Mouse (Mus musculus): ENCODE measurements around the gene Gm6993. TPM values are rescaled to one million over a fixed set of nuclear protein-coding genes. Genes with fewer than 3 reads are reported as not detected.

The Gm6993 gene
- polyA plus RNA-seq, 1 experiment from 2014 or later: not detected

DNA sequence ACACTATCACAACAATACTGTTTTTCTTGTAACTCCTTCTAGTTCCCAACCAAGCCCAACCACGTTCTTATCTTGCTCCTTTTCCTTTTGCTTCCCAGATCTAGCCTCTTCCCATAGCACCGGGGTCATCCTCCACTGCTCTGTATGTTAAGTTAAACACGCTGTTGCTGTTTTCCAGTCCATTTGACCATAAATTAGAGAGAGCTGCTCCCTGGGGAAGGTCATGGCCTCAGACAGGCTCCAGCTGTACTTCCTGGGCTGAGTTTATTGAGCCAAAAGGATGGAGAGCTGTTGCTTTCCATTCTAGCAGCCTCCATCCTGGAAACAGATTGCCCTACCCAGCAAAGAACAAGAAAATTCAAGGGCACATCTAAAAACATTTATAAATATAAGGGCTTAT, 7.6 kb downstream of the Gm6993 start:
- H3K36me3 ChIP-seq (ENCODE audit: control insufficient read depth, insufficient read depth, low read length): no peaks in the 10 kb centered on the region
- no peak overlapping the region for H3K9ac ChIP-seq (replicated peaks; ENCODE audit: low read depth, low read length)
- H3K27me3 ChIP-seq (ENCODE audit: control insufficient read depth, insufficient read depth, low read length): no peaks in the 10 kb centered on the region
- H3K4me2 ChIP-seq (ENCODE audit: low read depth, low read length): no peak overlapping the region
- no peak overlapping the region for H3K4me3 ChIP-seq (ENCODE audit: low read depth, low read length)
- no peaks in the 10 kb centered on the region for H3K4me1 ChIP-seq (ENCODE audit: control insufficient read depth, insufficient read depth, low read length)
- ATAC-seq (ENCODE audit: low read depth): no peak
- WGBS: 27% methylated on average over 3 of the region's 3 CpGs
- no peaks in the 10 kb centered on the region for H3K9me3 ChIP-seq (ENCODE audit: control insufficient read depth, low read length)
- no peak overlapping the region for H3K27ac ChIP-seq (ENCODE audit: low read depth, low read length)

DNA sequence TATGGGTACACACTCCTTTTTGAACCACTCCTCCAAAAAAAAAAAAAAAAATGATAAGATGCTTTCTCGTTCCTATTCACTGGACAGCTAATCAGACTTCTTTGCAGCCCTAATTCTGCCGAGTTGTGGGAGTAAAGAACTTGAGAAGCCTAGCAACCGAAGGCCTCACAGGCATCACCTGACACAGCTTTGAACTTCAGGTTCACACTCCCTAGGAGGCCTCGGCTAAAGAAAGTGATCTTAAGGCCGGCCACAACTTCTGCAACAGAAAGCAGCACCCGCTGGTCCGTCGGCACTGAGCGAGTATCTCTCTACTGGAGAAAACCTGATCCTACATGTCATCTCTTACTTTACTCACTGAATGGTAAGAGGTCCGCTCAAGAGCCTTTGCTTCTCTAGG, 8.1 kb downstream of the Gm6993 start:
- Histone ChIP-seq H3K4me3 (ENCODE audit: low read depth, low read length) (no peak overlapping the region), H3K36me3 (ENCODE audit: control insufficient read depth, insufficient read depth, low read length) (no peaks in the 10 kb centered on the region), H3K4me2 (ENCODE audit: low read depth, low read length) (no peak overlapping the region), H3K9me3 (ENCODE audit: control insufficient read depth, low read length) (no peaks in the 10 kb centered on the region), H3K27ac (ENCODE audit: low read depth, low read length) (no peak overlapping the region), H3K4me1 (ENCODE audit: control insufficient read depth, insufficient read depth, low read length) (no peaks in the 10 kb centered on the region), H3K27me3 (ENCODE audit: control insufficient read depth, insufficient read depth, low read length) (no peaks in the 10 kb centered on the region), H3K9ac (replicated peaks; ENCODE audit: low read depth, low read length) (no peak overlapping the region)
- ATAC-seq (ENCODE audit: low read depth): no peak
- WGBS: 48% methylated on average over 10 of the region's 10 CpGs

DNA sequence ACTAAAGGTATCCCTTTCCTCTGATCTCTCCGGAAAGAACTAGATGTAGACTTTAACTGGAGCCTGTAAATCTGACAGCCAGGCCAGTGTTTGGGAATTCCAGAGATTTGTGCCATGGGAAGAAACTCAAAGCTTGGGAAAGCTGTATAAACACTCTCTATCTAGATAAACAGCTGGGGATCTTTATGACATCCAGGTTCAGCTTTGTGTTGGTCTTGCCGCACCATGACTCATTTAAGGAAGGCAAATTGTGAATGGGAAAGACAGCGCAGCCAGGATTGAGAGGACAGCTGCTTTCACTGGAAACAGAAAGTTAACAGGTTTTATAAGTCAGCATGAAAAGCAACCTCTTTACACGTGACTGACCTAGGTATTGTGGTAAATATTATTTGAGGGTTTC, 11.7 kb downstream of the Gm6993 start:
- Histone ChIP-seq H3K4me2 (ENCODE audit: low read depth, low read length) (no peak overlapping the region), H3K9ac (replicated peaks; ENCODE audit: low read depth, low read length) (no peak overlapping the region), H3K36me3 (ENCODE audit: control insufficient read depth, insufficient read depth, low read length) (no peaks in the 10 kb centered on the region), H3K27me3 (ENCODE audit: control insufficient read depth, insufficient read depth, low read length) (no peaks in the 10 kb centered on the region), H3K4me3 (ENCODE audit: low read depth, low read length) (no peak overlapping the region), H3K4me1 (ENCODE audit: control insufficient read depth, insufficient read depth, low read length) (no peaks in the 10 kb centered on the region), H3K27ac (ENCODE audit: low read depth, low read length) (no peak overlapping the region), H3K9me3 (ENCODE audit: control insufficient read depth, low read length) (no peaks in the 10 kb centered on the region)
- no peak for ATAC-seq (ENCODE audit: low read depth)
- 64% methylated on average over 4 of the region's 4 CpGs for WGBS

DNA sequence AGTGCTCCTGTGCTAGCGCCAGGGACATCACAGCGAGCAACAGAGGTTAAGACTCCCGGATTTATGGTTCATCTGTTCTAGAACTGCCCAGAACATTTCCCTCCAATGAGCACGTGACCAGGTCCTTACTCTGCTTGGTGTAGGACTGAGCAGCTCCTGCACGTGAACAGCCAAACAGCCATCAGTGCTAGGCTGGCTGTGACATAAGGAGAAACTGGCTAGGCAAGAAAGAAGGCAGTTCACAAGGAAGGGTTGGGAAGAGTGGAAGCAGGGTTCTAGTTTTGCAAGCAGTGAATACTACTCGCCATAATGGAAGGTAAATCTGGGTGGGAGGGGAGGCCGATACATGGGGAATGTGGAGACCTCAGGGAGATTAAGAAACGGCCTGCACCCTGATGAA, 14.4 kb downstream of the Gm6993 start:
- Histone ChIP-seq H3K4me3 (ENCODE audit: low read depth, low read length) (no peak overlapping the region), H3K27ac (ENCODE audit: low read depth, low read length) (no peak overlapping the region), H3K4me1 (ENCODE audit: control insufficient read depth, insufficient read depth, low read length) (no peaks in the 10 kb centered on the region), H3K4me2 (ENCODE audit: low read depth, low read length) (no peak overlapping the region), H3K9ac (replicated peaks; ENCODE audit: low read depth, low read length) (no peak overlapping the region), H3K9me3 (ENCODE audit: control insufficient read depth, low read length) (no peaks in the 10 kb centered on the region), H3K36me3 (ENCODE audit: control insufficient read depth, insufficient read depth, low read length) (no peaks in the 10 kb centered on the region), H3K27me3 (ENCODE audit: control insufficient read depth, insufficient read depth, low read length) (no peaks in the 10 kb centered on the region)
- WGBS: 86% methylated on average over 8 of the region's 8 CpGs
- ATAC-seq (ENCODE audit: low read depth): no peak

DNA sequence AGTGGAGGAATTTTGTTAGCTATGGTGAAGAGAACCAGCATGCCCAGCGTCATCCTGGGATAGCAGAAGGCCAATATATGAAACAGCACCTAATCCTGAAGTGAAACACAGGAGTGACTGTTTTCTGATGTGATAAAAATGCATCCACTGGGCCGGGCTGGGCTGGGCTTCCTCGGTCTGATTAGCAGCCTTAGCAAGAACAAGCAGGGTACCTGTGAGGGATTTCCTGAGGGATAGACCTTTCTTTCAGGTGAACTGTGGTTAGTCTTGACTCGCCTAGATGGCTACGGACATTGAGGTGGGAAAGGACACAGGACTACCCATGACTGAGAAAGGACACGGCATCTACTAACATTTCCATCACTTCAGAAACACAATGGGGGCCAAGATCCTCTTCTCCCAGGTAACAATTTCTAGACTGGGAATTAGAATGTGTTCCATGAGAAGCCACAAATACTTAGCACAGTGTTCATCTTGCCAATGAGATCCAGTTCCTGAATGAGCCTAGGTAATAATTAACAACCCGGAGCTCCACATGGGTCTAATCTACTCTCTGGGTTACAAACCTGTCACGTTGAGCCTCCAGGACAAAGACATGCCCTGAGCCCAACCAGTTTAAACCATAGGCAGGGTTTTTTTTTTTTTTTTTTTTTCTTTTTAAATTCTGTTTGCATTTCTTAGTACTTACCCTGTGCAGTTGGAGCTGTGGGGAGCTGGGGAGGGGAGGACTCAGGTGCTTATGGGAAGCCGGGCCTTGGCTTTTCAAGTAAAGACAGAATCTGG, 15.7 kb downstream of the Gm6993 start:
- Histone ChIP-seq H3K4me1 (ENCODE audit: control insufficient read depth, insufficient read depth, low read length) (no peaks in the 10 kb centered on the region), H3K4me2 (ENCODE audit: low read depth, low read length) (no peak overlapping the region), H3K27me3 (ENCODE audit: control insufficient read depth, insufficient read depth, low read length) (no peaks in the 10 kb centered on the region), H3K36me3 (ENCODE audit: control insufficient read depth, insufficient read depth, low read length) (no peaks in the 10 kb centered on the region), H3K9ac (replicated peaks; ENCODE audit: low read depth, low read length) (no peak overlapping the region), H3K27ac (ENCODE audit: low read depth, low read length) (no peak overlapping the region), H3K9me3 (ENCODE audit: control insufficient read depth, low read length) (no peaks in the 10 kb centered on the region), H3K4me3 (ENCODE audit: low read depth, low read length) (no peak overlapping the region)
- no peak for ATAC-seq (ENCODE audit: low read depth)
- 76% methylated on average over 9 of the region's 9 CpGs for WGBS

DNA sequence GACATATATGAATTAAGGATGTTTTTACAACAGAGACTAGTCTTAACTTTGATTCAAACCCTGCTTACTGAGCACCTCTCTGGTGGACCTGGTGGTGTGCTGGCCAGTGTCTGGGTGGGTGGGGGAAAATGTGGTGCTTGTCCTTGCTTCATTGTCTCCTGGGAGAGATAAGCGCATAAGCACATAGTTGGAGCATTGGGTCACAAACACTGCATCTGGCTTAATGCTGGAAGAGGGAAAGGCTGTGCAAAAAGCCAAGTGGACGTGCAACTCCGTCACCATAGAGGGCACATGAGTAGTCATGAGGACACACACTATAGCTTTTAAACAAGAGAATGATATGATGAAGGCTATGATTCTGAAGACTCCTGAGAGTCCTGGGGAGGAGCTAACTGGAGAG, 21.3 kb downstream of the Gm6993 start:
- Histone ChIP-seq H3K4me3 (ENCODE audit: low read depth, low read length) (no peak overlapping the region), H3K4me2 (ENCODE audit: low read depth, low read length) (no peak overlapping the region), H3K36me3 (ENCODE audit: control insufficient read depth, insufficient read depth, low read length) (no peaks in the 10 kb centered on the region), H3K9me3 (ENCODE audit: control insufficient read depth, low read length) (no peaks in the 10 kb centered on the region), H3K4me1 (ENCODE audit: control insufficient read depth, insufficient read depth, low read length) (no peaks in the 10 kb centered on the region), H3K27ac (ENCODE audit: low read depth, low read length) (no peak overlapping the region), H3K9ac (replicated peaks; ENCODE audit: low read depth, low read length) (no peak overlapping the region), H3K27me3 (ENCODE audit: control insufficient read depth, insufficient read depth, low read length) (peaks cover 23% of the 10 kb centered on the region)
- ATAC-seq (ENCODE audit: low read depth): no peak
- 92% methylated on average over 3 of the region's 3 CpGs for WGBS

DNA sequence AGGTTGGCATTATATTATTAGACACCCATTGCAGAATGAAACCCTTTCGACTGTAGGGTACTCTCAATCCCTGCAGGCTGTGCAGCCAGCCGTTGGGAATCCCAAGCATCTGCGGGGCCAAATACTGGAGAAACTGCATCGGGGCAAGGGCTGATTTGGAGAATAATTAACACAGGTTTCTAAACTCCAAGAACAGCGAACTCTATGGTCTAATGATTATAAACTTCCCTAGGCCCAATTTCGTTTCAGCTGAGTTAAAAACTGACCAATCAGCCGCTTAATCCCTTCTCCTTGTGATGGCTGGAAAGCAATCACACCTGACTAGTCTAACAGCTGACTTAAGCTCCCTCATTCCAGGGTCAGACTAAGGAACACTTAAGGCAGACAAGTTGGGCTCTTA, 23.4 kb downstream of the Gm6993 start:
- H3K9me3 ChIP-seq (ENCODE audit: control insufficient read depth, low read length): no peaks in the 10 kb centered on the region
- ATAC-seq (ENCODE audit: low read depth): no peak
- no peak overlapping the region for H3K4me2 ChIP-seq (ENCODE audit: low read depth, low read length)
- H3K27ac ChIP-seq (ENCODE audit: low read depth, low read length): no peak overlapping the region
- H3K4me1 ChIP-seq (ENCODE audit: control insufficient read depth, insufficient read depth, low read length): no peaks in the 10 kb centered on the region
- no peak overlapping the region for H3K9ac ChIP-seq (replicated peaks; ENCODE audit: low read depth, low read length)
- WGBS: 33% methylated on average over 7 of the region's 7 CpGs
- peaks cover 25% of the 10 kb centered on the region for H3K27me3 ChIP-seq (ENCODE audit: control insufficient read depth, insufficient read depth, low read length)
- no peaks in the 10 kb centered on the region for H3K36me3 ChIP-seq (ENCODE audit: control insufficient read depth, insufficient read depth, low read length)
- H3K4me3 ChIP-seq (ENCODE audit: low read depth, low read length): no peak overlapping the region

DNA sequence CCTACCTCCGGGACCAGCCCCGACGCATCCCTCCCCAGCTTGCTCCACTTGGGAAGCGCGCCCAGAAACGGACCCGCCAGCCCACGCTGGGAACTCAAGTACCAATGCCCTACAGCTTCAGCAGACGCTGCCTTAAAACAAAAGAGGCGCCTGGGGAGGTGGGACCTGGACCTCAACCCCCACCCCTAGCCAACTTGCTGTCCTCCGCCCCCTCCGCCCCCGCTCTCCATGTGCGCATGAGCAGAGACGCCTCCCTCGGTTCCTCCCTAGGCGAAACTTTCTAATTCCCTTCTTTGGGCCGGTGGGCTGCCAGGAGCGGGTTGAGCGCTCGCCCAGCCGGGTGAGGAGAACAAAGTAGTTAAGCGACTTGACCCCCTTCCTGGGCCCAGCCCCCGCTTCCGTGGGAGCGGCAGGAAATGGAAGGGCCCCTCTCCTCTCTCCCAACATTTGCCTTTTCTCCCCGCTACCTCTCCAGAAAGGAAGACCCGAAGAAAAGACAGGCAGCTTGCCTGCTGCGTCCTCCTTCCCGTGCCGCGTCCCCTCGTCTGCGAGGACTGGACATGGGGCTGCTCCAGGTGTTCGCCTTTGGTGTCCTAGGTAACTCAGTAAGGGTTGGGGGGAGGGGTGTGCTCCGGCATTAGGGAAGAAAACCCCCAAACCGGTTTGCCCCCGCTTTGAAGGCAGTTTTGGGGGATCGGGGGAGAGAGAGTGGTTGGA, 24.6 kb downstream of the Gm6993 start, which contains the start of gene Lamb1:
Gene Lamb1, plus strand, starts transcription at position 230 of the 717 bp plus-strand sequence.
- H3K27me3 ChIP-seq (ENCODE audit: control insufficient read depth, insufficient read depth, low read length): peaks cover 25% of the 10 kb centered on the region
- no peaks in the 10 kb centered on the region for H3K36me3 ChIP-seq (ENCODE audit: control insufficient read depth, insufficient read depth, low read length)
- H3K9me3 ChIP-seq (ENCODE audit: control insufficient read depth, low read length): no peaks in the 10 kb centered on the region
- ATAC-seq (ENCODE audit: low read depth): peak; percentile 36; the same call in 1 of the 2 replicates
- H3K4me3 ChIP-seq (ENCODE audit: low read depth, low read length): peak within 1 kb of the TSS; percentile 35
- H3K4me2 ChIP-seq (ENCODE audit: low read depth, low read length): peak within 1 kb of the TSS; percentile 62
- peak within 1 kb of the TSS; percentile 29 for H3K9ac ChIP-seq (replicated peaks; ENCODE audit: low read depth, low read length)
- no peak within 1 kb of the TSS for H3K27ac ChIP-seq (ENCODE audit: low read depth, low read length)
- H3K4me1 ChIP-seq (ENCODE audit: control insufficient read depth, insufficient read depth, low read length): no peaks in the 10 kb centered on the region
- 1% methylated on average over 38 of the region's 39 CpGs for whole genome bisulfite sequencing

DNA sequence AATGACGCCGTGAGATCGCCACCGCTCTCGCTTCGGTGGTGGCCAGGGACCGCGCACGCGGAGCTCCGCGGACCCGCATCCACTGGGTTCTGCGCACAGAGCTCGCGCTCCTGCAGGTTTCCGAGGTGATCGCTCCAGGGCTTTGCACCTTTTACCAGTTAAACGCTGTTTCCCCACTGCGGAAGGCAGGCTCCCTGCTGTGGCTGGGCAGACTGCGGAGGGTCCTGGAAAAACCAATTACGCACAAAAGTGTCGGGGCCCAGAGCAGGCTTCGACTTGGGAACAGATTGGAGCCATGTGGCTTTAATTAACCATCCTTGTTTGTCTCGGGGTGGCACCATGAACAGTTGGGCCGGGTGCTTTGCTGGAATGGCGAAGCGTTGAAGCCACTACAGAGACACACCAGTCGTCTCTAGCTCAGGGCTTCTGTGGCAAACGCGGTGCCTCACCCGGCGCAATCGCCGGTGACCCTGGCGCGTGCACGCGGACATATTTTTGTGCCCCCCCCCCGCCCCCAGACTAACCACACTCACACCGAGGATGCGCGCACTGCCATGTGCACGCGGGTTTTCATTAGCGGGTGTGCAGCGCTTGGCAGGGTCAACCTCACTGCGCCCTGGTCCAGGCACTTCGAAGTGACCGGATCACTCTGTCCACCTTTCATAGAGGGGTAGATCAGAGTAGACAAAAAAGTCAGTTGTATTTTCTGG, 25.3 kb downstream of the Gm6993 start:
- H3K9me3 ChIP-seq (ENCODE audit: control insufficient read depth, low read length): no peaks in the 10 kb centered on the region
- no peak overlapping the region for H3K27ac ChIP-seq (ENCODE audit: low read depth, low read length)
- peaks cover 25% of the 10 kb centered on the region for H3K27me3 ChIP-seq (ENCODE audit: control insufficient read depth, insufficient read depth, low read length)
- ATAC-seq (ENCODE audit: low read depth): peak; percentile 70
- peak overlapping the region; percentile 29 for H3K9ac ChIP-seq (replicated peaks; ENCODE audit: low read depth, low read length)
- H3K4me1 ChIP-seq (ENCODE audit: control insufficient read depth, insufficient read depth, low read length): no peaks in the 10 kb centered on the region
- H3K36me3 ChIP-seq (ENCODE audit: control insufficient read depth, insufficient read depth, low read length): no peaks in the 10 kb centered on the region
- H3K4me3 ChIP-seq (ENCODE audit: low read depth, low read length): peak overlapping the region; percentile 35
- WGBS: under 1% methylated on average over 48 of the region's 50 CpGs
- peak overlapping the region; percentile 62 for H3K4me2 ChIP-seq (ENCODE audit: low read depth, low read length)
